Mouse (Mus musculus) CH12.LX (cell line): ENCODE results near the gene Tspan5. TPM values are rescaled to one million over a fixed set of nuclear protein-coding genes. Genes with fewer than 3 reads are reported as not detected.

Experiments used
- DNase-seq: peaks from one replicate; pipeline ENCODE4 v3.0.0-alpha.2; 2013; ENCODE audit errors: extremely low read depth
- H3K27ac ChIP-seq: 2 replicates; pipeline ENCODE4 v1.5.1; 2012; ENCODE audit warnings: low read depth, mild to moderate bottlenecking, control low read depth, moderate library complexity; ENCODE audit not compliant: insufficient read depth
- H3K27me3 ChIP-seq: replicated peaks from 2 replicates; pipeline ENCODE3; 2012; ENCODE audit warnings: inconsistent platforms
- H3K36me3 ChIP-seq, 2 experiments: replicated peaks in 1 of 2; 2 replicates each; pipeline versions ENCODE3 to v1.6.1; 2012; ENCODE audit warnings: inconsistent platforms in 1 of 2, low read length in 1 of 2, mild to moderate bottlenecking in 1 of 2, mixed read lengths in 1 of 2, moderate library complexity in 1 of 2; ENCODE audit not compliant: control insufficient read depth in 1 of 2, insufficient read depth in 1 of 2
- H3K4me1 ChIP-seq, 2 experiments: 2 replicates each; pipeline ENCODE4 v1.6.1; 2012; ENCODE audit warnings: inconsistent platforms in 1 of 2, moderate library complexity in 1 of 2; ENCODE audit not compliant: insufficient read depth in 2 of 2, control insufficient read depth in 1 of 2
- H3K4me2 ChIP-seq: 2 replicates; pipeline ENCODE4 v1.6.1; 2012; ENCODE audit warnings: low read depth, mild to moderate bottlenecking, control low read depth; ENCODE audit not compliant: poor library complexity, insufficient read depth, severe bottlenecking
- H3K4me3 ChIP-seq, 3 experiments: fragments of 150-350 bp in 1 of 3; sonication (generic) in 1 of 3; replicated peaks in 1 of 3; 2 replicates each; pipeline versions ENCODE3 to v1.5.1; 2011 to 2012; ENCODE audit warnings: low read depth in 2 of 3, low read length in 2 of 3, mild to moderate bottlenecking in 2 of 3, moderate library complexity in 2 of 3, control low read depth in 1 of 3, improper control_type of control experiment in 1 of 3, inconsistent platforms in 1 of 3, mixed read lengths in 1 of 3; ENCODE audit not compliant: poor library complexity in 1 of 3
- H3K79me2 ChIP-seq: replicated peaks from 2 replicates; pipeline ENCODE4 v1.6.1; 2012; ENCODE audit warnings: mild to moderate bottlenecking, moderate library complexity; ENCODE audit not compliant: control insufficient read depth, poor library complexity, insufficient read depth, severe bottlenecking; ENCODE audit errors: extremely low read depth
- H3K9ac ChIP-seq: 2 replicates; pipeline ENCODE4 v1.6.1; 2012; ENCODE audit warnings: low read depth, mild to moderate bottlenecking, control low read depth, moderate library complexity; ENCODE audit not compliant: insufficient read depth
- H3K9me3 ChIP-seq: replicated peaks from 2 replicates; pipeline ENCODE3; 2012; ENCODE audit warnings: low read length, inconsistent platforms, mixed read lengths
- BHLHE40 ChIP-seq: IDR thresholded peaks from 2 replicates; pipeline ENCODE4 v1.6.1; 2011; ENCODE audit warnings: mild to moderate bottlenecking, low read depth, low read length, improper control_type of control experiment
- CHD2 ChIP-seq: IDR thresholded peaks from 2 replicates; pipeline ENCODE4 v1.6.1; 2011; ENCODE audit warnings: low read length, improper control_type of control experiment
- CTCF ChIP-seq, 2 experiments: IDR thresholded peaks in 1 of 2; conservative IDR thresholded peaks in 1 of 2; 2 replicates each; pipeline ENCODE4 v1.5.1; 2011 to 2012; ENCODE audit warnings: low read depth in 2 of 2, low read length in 2 of 2, improper control_type of control experiment in 1 of 2, inconsistent platforms in 1 of 2, mild to moderate bottlenecking in 1 of 2, moderate library complexity in 1 of 2
- E2F4 ChIP-seq: IDR thresholded peaks from 2 replicates; pipeline ENCODE4 v1.6.1; 2011; ENCODE audit warnings: low read depth, low read length, improper control_type of control experiment; ENCODE audit not compliant: insufficient replicate concordance
- EP300 ChIP-seq: IDR thresholded peaks from 2 replicates; pipeline ENCODE4 v1.6.1; 2011; ENCODE audit warnings: low read length, improper control_type of control experiment
- ETS1 ChIP-seq: conservative IDR thresholded peaks from 2 replicates; pipeline ENCODE4 v1.6.1; 2012; ENCODE audit warnings: low read depth, mild to moderate bottlenecking, inconsistent platforms, low read length, improper control_type of control experiment, moderate library complexity
- GABPA ChIP-seq: IDR thresholded peaks from 2 replicates; pipeline ENCODE4 v1.6.1; 2012; ENCODE audit warnings: low read depth, low read length, improper control_type of control experiment, inconsistent platforms; ENCODE audit not compliant: insufficient replicate concordance
- HCFC1 ChIP-seq: IDR thresholded peaks from 2 replicates; pipeline ENCODE4 v1.6.1; 2012; ENCODE audit warnings: low read depth, mild to moderate bottlenecking, inconsistent platforms, low read length, improper control_type of control experiment
- IRF4 ChIP-seq: IDR thresholded peaks from 2 replicates; pipeline ENCODE4 v1.6.1; 2014; ENCODE audit warnings: low read depth, mild to moderate bottlenecking, inconsistent platforms, low read length, improper control_type of control experiment
- JUND ChIP-seq: conservative IDR thresholded peaks from 2 replicates; pipeline ENCODE4 v1.6.1; 2011; ENCODE audit warnings: low read depth, low read length, improper control_type of control experiment
- KAT2A ChIP-seq: IDR thresholded peaks from 2 replicates; pipeline ENCODE4 v1.6.1; 2012; ENCODE audit warnings: low read length, improper control_type of control experiment, inconsistent platforms; ENCODE audit not compliant: insufficient replicate concordance
- MAFK ChIP-seq: IDR thresholded peaks from 2 replicates; pipeline ENCODE4 v1.6.1; 2011; ENCODE audit warnings: low read length, improper control_type of control experiment; ENCODE audit not compliant: insufficient replicate concordance
- MAZ ChIP-seq: IDR thresholded peaks from 2 replicates; pipeline ENCODE4 v1.6.1; 2012; ENCODE audit warnings: low read depth, mild to moderate bottlenecking, inconsistent platforms, low read length, improper control_type of control experiment, moderate library complexity
- MEF2A ChIP-seq: IDR thresholded peaks from 2 replicates; pipeline ENCODE4 v1.6.1; 2014; ENCODE audit warnings: low read depth, mild to moderate bottlenecking, inconsistent platforms, low read length, improper control_type of control experiment, borderline replicate concordance
- NELFE ChIP-seq: IDR thresholded peaks from 2 replicates; pipeline ENCODE4 v1.6.1; 2011; ENCODE audit warnings: low read depth, low read length, improper control_type of control experiment
- NRF1 ChIP-seq: IDR thresholded peaks from 2 replicates; pipeline ENCODE4 v1.6.1; 2014; ENCODE audit warnings: low read depth, mild to moderate bottlenecking, inconsistent platforms, low read length, improper control_type of control experiment, moderate library complexity
- PAX5 ChIP-seq: IDR thresholded peaks from 2 replicates; pipeline ENCODE4 v1.6.1; 2012; ENCODE audit warnings: low read length, inconsistent platforms, mixed read lengths
- POLR2A ChIP-seq: IDR thresholded peaks from 2 replicates; pipeline ENCODE4 v1.6.1; 2011; ENCODE audit warnings: low read depth, mild to moderate bottlenecking, improper control_type of control experiment, low read length
- POLR2AphosphoS2 ChIP-seq: IDR thresholded peaks from 2 replicates; pipeline ENCODE4 v1.6.1; 2011; ENCODE audit warnings: low read depth, low read length, improper control_type of control experiment
- RAD21 ChIP-seq: IDR thresholded peaks from 2 replicates; pipeline ENCODE4 v1.6.1; 2011; ENCODE audit warnings: low read depth, mild to moderate bottlenecking, low read length, improper control_type of control experiment, moderate library complexity
- SIN3A ChIP-seq: IDR thresholded peaks from 2 replicates; pipeline ENCODE4 v1.6.1; 2012; ENCODE audit warnings: low read length, improper control_type of control experiment, inconsistent platforms
- SMC3 ChIP-seq: IDR thresholded peaks from 2 replicates; pipeline ENCODE4 v1.6.1; 2011; ENCODE audit warnings: low read depth, low read length, improper control_type of control experiment
- TBP ChIP-seq: conservative IDR thresholded peaks from 2 replicates; pipeline ENCODE4 v1.6.1; 2011; ENCODE audit warnings: low read depth, low read length, improper control_type of control experiment
- TCF12 ChIP-seq: IDR thresholded peaks from 2 replicates; pipeline ENCODE4 v1.6.1; 2014; ENCODE audit warnings: low read depth, mild to moderate bottlenecking, inconsistent platforms, low read length, improper control_type of control experiment
- UBTF ChIP-seq: IDR thresholded peaks from 2 replicates; pipeline ENCODE4 v1.6.1; 2012; ENCODE audit warnings: low read depth, mild to moderate bottlenecking, inconsistent platforms, low read length, improper control_type of control experiment, moderate library complexity
- USF1 ChIP-seq: IDR thresholded peaks from 2 replicates; pipeline ENCODE4 v1.6.1; 2014; ENCODE audit warnings: low read depth, mild to moderate bottlenecking, inconsistent platforms, low read length, improper control_type of control experiment
- USF2 ChIP-seq: conservative IDR thresholded peaks from 2 replicates; pipeline ENCODE4 v1.6.1; 2011; ENCODE audit warnings: low read depth, low read length, improper control_type of control experiment
- ZC3H11A ChIP-seq: IDR thresholded peaks from 2 replicates; pipeline ENCODE4 v1.6.1; 2012; ENCODE audit warnings: low read depth, mild to moderate bottlenecking, inconsistent platforms, low read length, improper control_type of control experiment
- ZKSCAN1 ChIP-seq: IDR thresholded peaks from 2 replicates; pipeline ENCODE4 v1.6.1; 2012; ENCODE audit warnings: low read depth, inconsistent platforms, low read length, improper control_type of control experiment, borderline replicate concordance
- ZMIZ1 ChIP-seq: IDR thresholded peaks from 2 replicates; pipeline ENCODE4 v1.6.1; 2012; ENCODE audit warnings: low read depth, mild to moderate bottlenecking, inconsistent platforms, low read length, improper control_type of control experiment
- ZNF384 ChIP-seq: IDR thresholded peaks from 2 replicates; pipeline ENCODE4 v1.6.1; 2012; ENCODE audit warnings: low read depth, low read length, improper control_type of control experiment, inconsistent platforms
- dilution Hi-C: fragments of 300-500 bp; cut with MboI; formaldehyde crosslinking; loops from 2 replicates; pipeline ENCODE4 v1.14.3; 2020; ENCODE audit warnings: low sequenced_read_pairs; ENCODE audit not compliant: extremely low pct_unique_long_range_greater_than_20kb, extremely low pct_ligation_motif_present
- in situ Hi-C: fragments of 300-500 bp; cut with MboI; formaldehyde crosslinking; loops from 3 replicates; pipeline ENCODE4 v1.14.3; 2019; ENCODE audit warnings: low sequenced_read_pairs, low pct_ligation_motif_present, low pct_unique_long_range_greater_than_20kb, mixed read lengths
- polyA plus RNA-seq: library from polyadenylated mRNA; unstranded; fragments of >175 nt; gene quantifications from 2 replicates; pipeline ENCODE4 v1.2.1, GENCODE M21; 2012; ENCODE audit warnings: low read depth; ENCODE audit not compliant: insufficient read length
- total RNA-seq, 2 experiments: library from RNA; depleted of rRNA; stranded (reverse); fragments of 300-350 nt in 1 of 2; fragments of >200 nt in 1 of 2; gene quantifications; 2 replicates each; pipeline ENCODE4 v1.2.3; 2012 to 2014

Gene Tspan5
- total and polyA plus RNA-seq, 3 experiments, result 17.2 to 43.1 (median 25.9) TPM

GRCm38 (mm10) chr3:138889769-138890295, 147.8 kb downstream of the Tspan5 start:
- no peak for DNase-seq
- Histone ChIP-seq H3K79me2 (no peaks in the 10 kb centered on the region), H3K36me3 (peaks cover 0 to 23% of the 10 kb centered on the region in 2 experiments), H3K27me3 (no peaks in the 10 kb centered on the region), H3K4me3 (no peak overlapping the region), H3K9ac (peak overlapping the region; percentile 43; the same call in 1 of the 2 replicates), H3K9me3 (no peaks in the 10 kb centered on the region), H3K4me1 (peaks cover 24 to 54% of the 10 kb centered on the region in 2 experiments), H3K4me2 (peak overlapping the region; percentile 23; the same call in 1 of the 2 replicates), H3K27ac (no peak overlapping the region; the same call in 1 of the 2 replicates)
- peak; percentile 65 for TF ChIP-seq BHLHE40
- TF ChIP-seq NELFE, result no peak
- 0 out of 2 replicates have a peak, but pooled peaks have one; percentile 23 for TF ChIP-seq IRF4
- in situ Hi-C loops, result loop anchor here (10.0 kb wide), 1 partner anchor 75 kb away; no protein-coding TSS in a partner anchor
- dilution Hi-C loops, result no loop called here

- peaks cover 1 to 46% of the 10 kb centered on the region in 2 experiments for H3K36me3 ChIP-seq
- no peaks in the 10 kb centered on the region for H3K27me3 ChIP-seq
- in situ Hi-C loops (loop anchor here (10.0 kb wide), 1 partner anchor 79 kb away; no protein-coding TSS in a partner anchor), dilution Hi-C loops (no loop called here)
- H3K9ac ChIP-seq, result no peak overlapping the region
- no peaks in the 10 kb centered on the region for H3K79me2 ChIP-seq
- peaks cover under 1% of the 10 kb centered on the region for H3K9me3 ChIP-seq
- H3K4me3 ChIP-seq, result peak overlapping the region in 1 of 3 experiments; percentile 27
- peak overlapping the region; percentile 72 for H3K27ac ChIP-seq
- H3K4me1 ChIP-seq, result peaks cover 24 to 59% of the 10 kb centered on the region in 2 experiments
- DNase-seq, result peak; percentile 65
- H3K4me2 ChIP-seq, result peak overlapping the region; percentile 18; the same call in 1 of the 2 replicates
- TF ChIP-seq GABPA (no peak), NRF1 (no peak), E2F4 (no peak), TCF12 (0 out of 2 replicates have a peak, but pooled peaks have one; percentile 25), SIN3A (no peak), NELFE (no peak), ZKSCAN1 (no peak), POLR2A (no peak), POLR2AphosphoS2 (no peak), KAT2A (no peak), USF2 (no peak), CTCF (conservative IDR thresholded peaks at IDR 0.05 in 1 of 2, IDR thresholded peaks at IDR 0.05 in 1 of 2; ENCODE audit: low read depth in 2 of 2, low read length in 2 of 2) (no peak), CHD2 (no peak), HCFC1 (no peak), ZC3H11A (no peak), IRF4 (peak; percentile 74), BHLHE40 (0 out of 2 replicates have a peak, but pooled peaks have one; percentile 7), MAZ (peak; percentile 73; the same call in 1 of the 2 replicates), UBTF (no peak), MAFK (no peak), USF1 (no peak), RAD21 (no peak), EP300 (peak; percentile 58), ZMIZ1 (no peak), ETS1 (peak; percentile 43), PAX5 (no peak), JUND (no peak), SMC3 (no peak), TBP (no peak), MEF2A (peak; percentile 58; the same call in 1 of the 2 replicates), ZNF384 (no peak)
These were observed 151.5 kb downstream of the Tspan5 start for GRCm38 (mm10) chr3:138893520-138893919.
